Mouse (Mus musculus) MEL (cell line): Measurements from ENCODE around the gene Gamt. TPM values are rescaled to one million over a fixed set of nuclear protein-coding genes. Genes with fewer than 3 reads are reported as not detected.

Experiments used
- DNase-seq: peaks from one replicate; pipeline ENCODE4 v3.0.0; 2011; ENCODE audit warnings: low read depth, low spot score
- H3K27ac ChIP-seq: 2 replicates; pipeline ENCODE4 v1.5.1; 2012; ENCODE audit warnings: low read depth, mild to moderate bottlenecking, control low read depth, low read length, moderate library complexity; ENCODE audit not compliant: control insufficient read depth
- H3K27me3 ChIP-seq, 2 experiments: fragments of 150-350 bp in 1 of 2; sonication (generic) in 1 of 2; 2 replicates each; pipeline ENCODE4 v1.6.1; 2012; ENCODE audit warnings: low read length in 2 of 2, mild to moderate bottlenecking in 2 of 2, improper control_type of control experiment in 1 of 2, moderate library complexity in 1 of 2; ENCODE audit not compliant: insufficient read depth in 2 of 2, control insufficient read depth in 1 of 2
- H3K36me3 ChIP-seq, 2 experiments: 2 replicates each; pipeline ENCODE4 v1.6.1; 2012 to 2014; ENCODE audit warnings: low read length in 2 of 2, improper control_type of control experiment in 1 of 2, inconsistent platforms in 1 of 2, mild to moderate bottlenecking in 1 of 2; ENCODE audit not compliant: insufficient read depth in 2 of 2, control insufficient read depth in 1 of 2
- H3K4me1 ChIP-seq, 2 experiments: fragments of 150-350 bp in 1 of 2; sonication (generic) in 1 of 2; 2 replicates each; pipeline ENCODE4 v1.6.1; 2012; ENCODE audit warnings: low read length in 2 of 2, improper control_type of control experiment in 1 of 2, mild to moderate bottlenecking in 1 of 2; ENCODE audit not compliant: insufficient read depth in 2 of 2, control insufficient read depth in 1 of 2
- H3K4me3 ChIP-seq, 2 experiments: fragments of 150-350 bp in 1 of 2; sonication (generic) in 1 of 2; 2 replicates each; pipeline ENCODE4 v1.5.1; 2012; ENCODE audit warnings: low read depth in 2 of 2, low read length in 2 of 2, mild to moderate bottlenecking in 2 of 2, moderate library complexity in 2 of 2, control low read depth in 1 of 2, improper control_type of control experiment in 1 of 2; ENCODE audit not compliant: control insufficient read depth in 1 of 2, insufficient read depth in 1 of 2
- H3K79me2 ChIP-seq: 2 replicates; pipeline ENCODE4 v1.6.1; 2012; ENCODE audit warnings: mild to moderate bottlenecking, low read length, moderate library complexity; ENCODE audit not compliant: control insufficient read depth, poor library complexity, insufficient read depth
- H3K9ac ChIP-seq: 2 replicates; pipeline ENCODE4 v1.6.1; 2012; ENCODE audit warnings: low read depth, mild to moderate bottlenecking, control low read depth, low read length, moderate library complexity; ENCODE audit not compliant: control insufficient read depth, poor library complexity, severe bottlenecking
- H3K9me3 ChIP-seq: fragments of 150-350 bp; sonication (generic); replicated peaks from 2 replicates; pipeline ENCODE4 v1.6.1; 2012; ENCODE audit warnings: mild to moderate bottlenecking, low read length, improper control_type of control experiment, moderate library complexity; ENCODE audit not compliant: insufficient read depth
- BHLHE40 ChIP-seq: IDR thresholded peaks from 2 replicates; pipeline ENCODE4 v1.6.1; 2012; ENCODE audit warnings: low read depth, mild to moderate bottlenecking, inconsistent platforms, low read length, improper control_type of control experiment, borderline replicate concordance
- CHD1 ChIP-seq: IDR thresholded peaks from 2 replicates; pipeline ENCODE4 v1.6.1; 2012; ENCODE audit warnings: low read depth, mild to moderate bottlenecking, inconsistent platforms, low read length, improper control_type of control experiment
- CTCF ChIP-seq, 3 experiments: IDR thresholded peaks in 2 of 3; conservative IDR thresholded peaks in 1 of 3; 2 replicates each; pipeline ENCODE4 v1.5.1; 2011 to 2012; ENCODE audit warnings: low read length in 3 of 3, low read depth in 2 of 3, mild to moderate bottlenecking in 2 of 3, improper control_type of control experiment in 1 of 3, inconsistent platforms in 1 of 3, mixed read lengths in 1 of 3, moderate library complexity in 1 of 3; ENCODE audit not compliant: control insufficient read depth in 1 of 3, insufficient read depth in 1 of 3, poor library complexity in 1 of 3, severe bottlenecking in 1 of 3
- ELF1 ChIP-seq: IDR thresholded peaks from 2 replicates; pipeline ENCODE4 v1.6.1; 2014; ENCODE audit warnings: low read depth, mild to moderate bottlenecking, inconsistent platforms, low read length, improper control_type of control experiment, moderate library complexity
- EP300 ChIP-seq, 2 experiments: IDR thresholded peaks; 2 replicates each; pipeline ENCODE4 v1.6.1; 2011; ENCODE audit warnings: improper control_type of control experiment in 2 of 2, low read length in 2 of 2, low read depth in 1 of 2, mild to moderate bottlenecking in 1 of 2
- ETS1 ChIP-seq: IDR thresholded peaks from 2 replicates; pipeline ENCODE4 v1.6.1; 2012; ENCODE audit warnings: low read depth, mild to moderate bottlenecking, inconsistent platforms, low read length, improper control_type of control experiment, moderate library complexity
- MAX ChIP-seq: IDR thresholded peaks from 2 replicates; pipeline ENCODE4 v1.6.1; 2011; ENCODE audit warnings: low read length, improper control_type of control experiment
- MYB ChIP-seq: IDR thresholded peaks from 2 replicates; pipeline ENCODE4 v1.6.1; 2011; ENCODE audit warnings: mild to moderate bottlenecking, low read depth, low read length, improper control_type of control experiment
- POLR2A ChIP-seq, 2 experiments: IDR thresholded peaks; 2 replicates each; pipeline ENCODE4 v1.6.1; 2011 to 2012; ENCODE audit warnings: low read length in 2 of 2, mild to moderate bottlenecking in 2 of 2, control low read depth in 1 of 2, improper control_type of control experiment in 1 of 2, low read depth in 1 of 2, moderate library complexity in 1 of 2; ENCODE audit not compliant: control insufficient read depth in 1 of 2, insufficient read depth in 1 of 2, poor library complexity in 1 of 2
- POLR2AphosphoS2 ChIP-seq: IDR thresholded peaks from 2 replicates; pipeline ENCODE4 v1.6.1; 2011; ENCODE audit warnings: low read length, improper control_type of control experiment
- RCOR1 ChIP-seq: IDR thresholded peaks from 2 replicates; pipeline ENCODE4 v1.6.1; 2012; ENCODE audit warnings: low read depth, mild to moderate bottlenecking, inconsistent platforms, low read length, improper control_type of control experiment
- SIN3A ChIP-seq: IDR thresholded peaks from 2 replicates; pipeline ENCODE4 v1.6.1; 2012; ENCODE audit warnings: low read length, improper control_type of control experiment, inconsistent platforms
- TBP ChIP-seq: IDR thresholded peaks from 2 replicates; pipeline ENCODE4 v1.8.0; 2011; ENCODE audit warnings: low read depth, low read length, improper control_type of control experiment
- USF1 ChIP-seq: IDR thresholded peaks from 2 replicates; pipeline ENCODE4 v1.6.1; 2014; ENCODE audit warnings: low read depth, mild to moderate bottlenecking, inconsistent platforms, low read length, improper control_type of control experiment, moderate library complexity
- polyA plus RNA-seq, 2 experiments: library from polyadenylated mRNA; stranded (reverse) in 1 of 2; unstranded in 1 of 2; fragments of >175 nt in 1 of 2; fragments of >200 nt in 1 of 2; gene quantifications; 2 replicates each; pipeline versions ENCODE4 v1.2.1 to v1.2.4; 2012; ENCODE audit warnings: low replicate concordance in 2 of 2, low read depth in 1 of 2; ENCODE audit not compliant: insufficient read length in 2 of 2, insufficient read depth in 1 of 2, missing spikeins in 1 of 2
- total RNA-seq: library from RNA; depleted of rRNA; stranded (reverse); fragments of 300-350 nt; gene quantifications from 2 replicates; pipeline ENCODE4 v1.2.3, GENCODE M21; 2012

Gene Gamt
- total and polyA plus RNA-seq, 3 experiments, result 6.0 to 8.4 TPM; not detected in 1

- Histone ChIP-seq H3K79me2 (no peaks in the 10 kb centered on the region), H3K27ac (no peak overlapping the region), H3K27me3 (no peaks in the 10 kb centered on the region), H3K4me1 (peaks cover 0 to 4% of the 10 kb centered on the region in 2 experiments; a peak in 2 of 4 replicates), H3K9ac (no peak overlapping the region), H3K9me3 (no peaks in the 10 kb centered on the region), H3K36me3 (peaks cover 0 to 3% of the 10 kb centered on the region in 2 experiments; a peak in 2 of 4 replicates), H3K4me3 (no peak overlapping the region)
- TF ChIP-seq ELF1 (no peak), EP300 (IDR thresholded peaks at IDR 0.05; ENCODE audit: low read depth in 1 of 2, low read length in 2 of 2) (no peak)
- DNase-seq, result no peak
Observed at GRCm38 (mm10) chr10:80242607-80243006, 18.2 kb downstream of the Gamt start.

GRCm38 (mm10) chr10:80242088-80242487 lies 18.7 kb downstream of the Gamt start:
- Histone ChIP-seq H3K9ac (no peak overlapping the region), H3K36me3 (peaks cover 0 to 3% of the 10 kb centered on the region in 2 experiments; a peak in 3 of 4 replicates), H3K9me3 (no peaks in the 10 kb centered on the region), H3K79me2 (no peaks in the 10 kb centered on the region), H3K4me1 (peaks cover 0 to 4% of the 10 kb centered on the region in 2 experiments; a peak in 2 of 4 replicates), H3K27me3 (no peaks in the 10 kb centered on the region), H3K27ac (no peak overlapping the region), H3K4me3 (no peak overlapping the region)
- no peak for DNase-seq
- TF ChIP-seq SIN3A, result no peak
- no peak for TF ChIP-seq POLR2AphosphoS2
- no peak for TF ChIP-seq CTCF (IDR thresholded peaks at IDR 0.05 in 2 of 3, conservative IDR thresholded peaks at IDR 0.05 in 1 of 3; ENCODE audit: control insufficient read depth in 1 of 3, insufficient read depth in 1 of 3, low read depth in 2 of 3, low read length in 3 of 3, poor library complexity in 1 of 3, severe bottlenecking in 1 of 3)
- no peak for TF ChIP-seq USF1
- no peak for TF ChIP-seq MYB
- no peak for TF ChIP-seq EP300 (IDR thresholded peaks at IDR 0.05; ENCODE audit: low read depth in 1 of 2, low read length in 2 of 2)
- TF ChIP-seq MAX, result no peak

GRCm38 (mm10) chr10:80239791-80240190 lies 21.0 kb downstream of the Gamt start:
- no peak for DNase-seq
- no peak overlapping the region for H3K4me3 ChIP-seq
- H3K9ac ChIP-seq, result no peak overlapping the region
- no peaks in the 10 kb centered on the region for H3K9me3 ChIP-seq
- no peaks in the 10 kb centered on the region for H3K4me1 ChIP-seq
- no peaks in the 10 kb centered on the region; a peak in 1 of 4 replicates for H3K36me3 ChIP-seq
- TF ChIP-seq MYB, result no peak
- TF ChIP-seq, all 39 proteins: peak for 0
- Histone ChIP-seq H3K27ac (no peak overlapping the region), H3K79me2 (no peaks in the 10 kb centered on the region), H3K27me3 (no peaks in the 10 kb centered on the region)

GRCm38 (mm10) chr10:80238306-80238705 lies 22.5 kb downstream of the Gamt start:
- H3K4me3 ChIP-seq, result no peak overlapping the region
- H3K36me3 ChIP-seq, result no peaks in the 10 kb centered on the region; a peak in 1 of 4 replicates
- TF ChIP-seq POLR2A (IDR thresholded peaks at IDR 0.05; ENCODE audit: control insufficient read depth in 1 of 2, insufficient read depth in 1 of 2, low read depth in 1 of 2, low read length in 2 of 2, poor library complexity in 1 of 2) (no peak), RCOR1 (no peak), BHLHE40 (no peak), CHD1 (no peak), ETS1 (no peak), TBP (no peak)
- TF ChIP-seq, all 39 proteins: peak for 0
- H3K9me3 ChIP-seq, result no peaks in the 10 kb centered on the region
- H3K9ac ChIP-seq, result no peak overlapping the region
- no peaks in the 10 kb centered on the region for H3K4me1 ChIP-seq
- no peaks in the 10 kb centered on the region for H3K27me3 ChIP-seq
- DNase-seq, result no peak
- H3K27ac ChIP-seq, result no peak overlapping the region
- no peaks in the 10 kb centered on the region for H3K79me2 ChIP-seq
